Mouse (Mus musculus) cortical plate, adult 2 months (tissue): ENCODE results near the gene St5. TPM values are rescaled to one million over a fixed set of nuclear protein-coding genes. Genes with fewer than 3 reads are reported as not detected.
A peak's percentile ranks its signal among the peaks of the same experiment; 100 is the strongest.

ENCODE experiments used
- H3K27ac ChIP-seq: fragments of 200-500 bp; 2 replicates; pipeline ENCODE4 v1.5.1; 2012; ENCODE audit warnings: low read length, control low read depth, inconsistent platforms; ENCODE audit not compliant: insufficient read depth
- H3K4me1 ChIP-seq: fragments of 200-500 bp; 2 replicates; pipeline ENCODE4 v1.6.1; 2011; ENCODE audit warnings: low read length; ENCODE audit not compliant: control insufficient read depth, insufficient read depth
- H3K4me3 ChIP-seq: fragments of 200-500 bp; 2 replicates; pipeline ENCODE4 v1.5.1; 2011; ENCODE audit warnings: mild to moderate bottlenecking, low read length, control low read depth; ENCODE audit not compliant: insufficient read depth
- CTCF ChIP-seq: fragments of 200-500 bp; IDR thresholded peaks from 2 replicates; pipeline ENCODE4 v1.5.1; 2011; ENCODE audit warnings: mild to moderate bottlenecking, control low read depth, low read length; ENCODE audit not compliant: insufficient read depth; ENCODE audit errors: extremely low read depth
- POLR2A ChIP-seq: fragments of 200-500 bp; IDR thresholded peaks from 2 replicates; pipeline ENCODE4 v1.6.1; 2011; ENCODE audit warnings: mild to moderate bottlenecking, low read length, control low read depth; ENCODE audit not compliant: insufficient read depth; ENCODE audit errors: extremely low read depth
- polyA plus RNA-seq: library from polyadenylated mRNA; depleted of rRNA; stranded (reverse); fragments of >200 nt; gene quantifications from 2 replicates; pipeline ENCODE4 v1.2.3, GENCODE M21; 2012; rRNA removed

St5 gene
- polyA plus RNA-seq = 18.3 and 19.7 TPM in 2 replicates

GRCm38 (mm10) chr7:109703190-109704015, at the start of gene St5, which contains the start of gene Akip1:
St5 (minus strand) TSS chr7:109703605.
Akip1 (plus strand) TSS chr7:109703690.
- TF ChIP-seq CTCF (no peak), POLR2A (peak; percentile 56; the same call in 1 of the 2 replicates)
- H3K4me3 ChIP-seq = peak within 1 kb of the TSS; percentile 78
- H3K4me1 ChIP-seq = peaks cover 4% of the 10 kb centered on the region; the same call in 1 of the 2 replicates
- H3K27ac ChIP-seq = 0 out of 2 replicates have a peak within 1 kb of the TSS, but pooled peaks have one; percentile 3

- Histone ChIP-seq H3K4me3 (peak within 1 kb of the TSS; percentile 98), H3K4me1 (peaks cover 11% of the 10 kb centered on the region), H3K27ac (peak within 1 kb of the TSS; percentile 98)
- TF ChIP-seq CTCF (no peak), POLR2A (peak; percentile 53; the same call in 1 of the 2 replicates)
These were observed 48.9 kb upstream of the St5 start, which contains the start of gene Tmem9b for GRCm38 (mm10) chr7:109752008-109752925. Tmem9b (minus strand) TSS chr7:109752875.

GRCm38 (mm10) chr7:109751427-109752007, 48.1 kb upstream of the St5 start:
- H3K27ac ChIP-seq = peak overlapping the region; percentile 98; the same call in 1 of the 2 replicates
- peaks cover 11% of the 10 kb centered on the region for H3K4me1 ChIP-seq
- TF ChIP-seq POLR2A (no peak), CTCF (no peak)
- H3K4me3 ChIP-seq = peak overlapping the region; percentile 98

GRCm38 (mm10) chr7:109747747-109748146, 44.3 kb upstream of the St5 start:
- TF ChIP-seq POLR2A (no peak), CTCF (no peak)
- Histone ChIP-seq H3K27ac (no peak overlapping the region), H3K4me3 (no peak overlapping the region), H3K4me1 (peaks cover 3% of the 10 kb centered on the region; the same call in 1 of the 2 replicates)

GRCm38 (mm10) chr7:109741703-109742102, 38.3 kb upstream of the St5 start:
- Histone ChIP-seq H3K27ac (no peak overlapping the region), H3K4me1 (no peaks in the 10 kb centered on the region), H3K4me3 (no peak overlapping the region)
- TF ChIP-seq CTCF = no peak
- no peak for TF ChIP-seq POLR2A

- H3K4me1 ChIP-seq = no peaks in the 10 kb centered on the region
- H3K4me3 ChIP-seq = no peak overlapping the region
- H3K27ac ChIP-seq = no peak overlapping the region
- no peak for TF ChIP-seq POLR2A
- TF ChIP-seq CTCF = no peak
These were observed 37.7 kb upstream of the St5 start for GRCm38 (mm10) chr7:109741060-109741459.

- TF ChIP-seq POLR2A (no peak), CTCF (no peak)
These were observed 36.5 kb upstream of the St5 start for GRCm38 (mm10) chr7:109739822-109740370.

GRCm38 (mm10) chr7:109734806-109735205, 31.4 kb upstream of the St5 start:
- no peak for TF ChIP-seq POLR2A
- no peak for TF ChIP-seq CTCF
- H3K4me3 ChIP-seq = no peak overlapping the region
- H3K4me1 ChIP-seq = no peaks in the 10 kb centered on the region
- H3K27ac ChIP-seq = no peak overlapping the region

More at GRCm38 (mm10) chr7:109739822-109740370, 36.5 kb upstream of the St5 start:
- H3K27ac ChIP-seq = no peak overlapping the region
- H3K4me1 ChIP-seq = no peaks in the 10 kb centered on the region
- H3K4me3 ChIP-seq = no peak overlapping the region
